Mouse (Mus musculus) spleen, embryonic (tissue): ENCODE measurements at regions not wholly inside any gene's neighbourhood (a gene's known extent, or its start where the extent isn't known, plus 50 kb on each side); places are given as distances from the start of the nearest gene placed in this dataset.

Source experiments
- CTCF ChIA-PET: fragments of 350-600 bp; sonication (Branson Sonifier 250); formaldehyde crosslinking; loops from one replicate; lab custom pipeline; 2022; lab: Charles Lee

DNA sequence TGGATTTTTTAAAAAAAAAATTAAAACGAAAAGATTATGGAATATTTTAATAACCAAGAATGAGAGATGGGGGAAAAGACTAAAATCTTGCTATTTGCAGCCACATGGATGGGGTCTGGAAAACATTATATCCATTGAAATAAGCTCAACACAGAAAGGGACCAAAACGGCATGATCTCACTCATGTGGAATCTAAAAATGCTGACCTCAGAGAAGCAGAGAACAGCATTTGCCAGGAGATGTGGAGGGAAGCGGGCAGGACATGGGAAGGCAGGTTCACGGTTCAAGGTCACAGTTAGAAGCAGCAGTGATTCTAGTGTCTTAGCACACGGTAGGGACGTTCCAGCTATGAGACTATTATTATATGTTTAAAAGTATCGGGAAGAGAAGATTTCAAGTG is 76.2 kb upstream of the S1pr3 start:
- CTCF ChIA-PET: interaction anchor here (0.6 to 0.7 kb wide), 2 partner anchors 87 to 220 kb away, joined by 3 read pairs; no protein-coding TSS in a partner anchor

DNA sequence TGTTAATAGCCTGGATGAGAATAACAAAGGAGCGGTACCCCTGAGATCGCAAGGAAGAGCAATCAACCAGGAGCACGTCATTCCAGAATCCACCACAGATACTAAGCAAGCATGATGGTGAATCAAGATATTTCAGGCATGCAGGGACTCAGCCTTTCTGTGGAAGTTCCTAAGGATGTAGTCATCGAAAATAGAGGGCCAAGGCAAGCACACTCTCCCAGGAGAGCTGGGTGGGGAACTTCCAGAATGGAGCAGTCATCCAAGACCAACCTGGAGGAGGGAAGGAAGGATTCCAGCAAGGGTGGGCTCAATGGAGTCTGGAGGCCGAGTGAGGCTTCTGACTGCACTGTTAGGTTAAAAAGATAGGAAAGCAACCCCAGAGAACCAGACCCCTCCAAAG is 75.0 kb upstream of the S1pr3 start:
- CTCF ChIA-PET: no interaction called here

DNA sequence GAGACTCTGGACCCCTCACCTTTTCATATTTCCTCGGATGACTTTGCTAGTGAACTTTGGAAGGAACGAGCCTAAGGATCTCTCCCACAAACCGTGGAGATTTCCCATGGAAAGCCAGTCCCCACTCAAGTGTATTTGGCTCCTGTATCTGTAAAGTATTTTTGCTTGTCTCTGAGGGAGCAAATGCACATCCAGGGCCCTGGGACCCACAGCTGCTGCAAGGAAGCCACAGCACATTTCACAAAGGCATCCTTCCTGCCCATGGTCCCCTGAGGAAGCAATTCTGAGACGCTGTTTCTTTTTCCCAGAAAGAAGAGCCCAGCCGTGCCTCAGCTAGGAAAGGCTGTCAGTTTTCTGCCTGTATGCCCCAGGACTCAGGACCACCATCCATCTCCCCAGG is 71.7 kb upstream of the S1pr3 start:
- CTCF ChIA-PET: no interaction called here

DNA sequence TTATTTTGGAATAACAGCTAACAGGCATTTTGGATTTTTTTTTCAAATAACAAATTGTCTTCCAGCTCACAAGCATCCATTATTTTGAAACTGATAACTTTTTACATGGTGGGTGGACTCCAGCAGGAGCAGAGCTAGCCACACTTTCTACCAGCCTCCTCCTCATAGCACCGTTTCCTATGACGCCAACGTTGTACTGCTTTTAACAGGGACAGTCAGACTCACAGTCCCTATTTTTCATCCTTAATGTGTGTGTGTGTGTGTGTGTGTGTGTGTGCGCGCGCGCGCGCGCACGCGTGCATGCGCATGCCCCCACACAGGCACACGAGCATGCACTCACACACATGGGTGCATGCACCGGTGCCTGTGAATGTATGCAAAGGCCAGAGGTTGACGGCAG is 70.5 kb upstream of the S1pr3 start:
- CTCF ChIA-PET: no interaction called here

DNA sequence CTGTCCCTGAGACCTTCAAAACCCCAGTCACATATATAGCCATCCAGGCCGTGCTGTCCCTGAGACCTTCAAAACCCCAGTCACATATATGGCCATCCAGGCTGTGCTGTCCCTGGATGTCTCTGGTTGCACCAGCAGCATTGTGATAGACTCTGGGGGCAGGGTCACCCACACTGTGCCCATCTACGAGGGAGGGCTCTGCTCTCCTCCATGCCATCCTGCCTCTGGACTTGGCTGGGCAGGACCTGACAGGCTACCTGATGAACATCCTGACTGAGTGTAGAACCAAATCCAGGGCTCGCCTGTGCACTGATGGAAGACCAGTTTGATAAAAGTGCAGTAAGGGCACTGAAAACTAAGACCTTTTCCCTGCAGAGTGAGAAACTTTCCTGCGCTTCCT is 63.1 kb upstream of the S1pr3 start:
- CTCF ChIA-PET: interaction anchor here (0.7 kb wide), 1 partner anchor 49 kb away, joined by 6 read pairs; no protein-coding TSS in a partner anchor

DNA sequence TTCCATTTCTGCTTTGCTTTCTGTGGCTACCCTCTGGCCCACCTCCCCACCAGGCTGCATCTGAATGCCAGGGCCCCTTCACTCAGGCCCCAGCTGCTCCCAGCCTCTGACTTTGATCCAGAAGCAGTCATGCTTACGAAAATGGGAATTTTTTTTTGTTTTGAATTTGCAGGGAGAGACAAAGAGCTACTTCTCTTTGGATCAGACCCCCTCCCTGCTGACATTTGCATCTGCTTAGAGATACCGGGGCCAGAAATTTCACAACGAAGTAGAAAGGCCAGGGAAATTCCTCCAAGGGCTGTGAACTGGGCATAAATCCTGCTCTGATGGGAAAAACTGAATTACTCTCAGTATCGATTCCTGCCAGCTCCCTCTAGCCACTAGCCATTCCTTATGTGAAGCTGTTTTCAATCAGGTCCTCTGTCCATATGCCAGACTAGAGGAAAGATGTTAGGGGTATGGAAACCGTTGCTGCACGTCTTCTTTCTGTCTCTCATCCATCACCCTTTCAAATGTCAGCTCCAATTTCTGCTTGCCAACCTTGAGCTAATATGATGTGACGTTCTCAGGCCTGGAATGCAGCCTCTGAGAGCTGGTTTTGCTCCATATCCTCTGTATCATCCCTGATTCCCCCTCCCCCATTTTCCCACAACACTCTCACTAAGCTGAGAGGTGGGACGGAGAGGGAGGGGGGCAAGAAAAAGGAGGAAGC is 62.4 kb upstream of the S1pr3 start:
- CTCF ChIA-PET: no interaction called here

DNA sequence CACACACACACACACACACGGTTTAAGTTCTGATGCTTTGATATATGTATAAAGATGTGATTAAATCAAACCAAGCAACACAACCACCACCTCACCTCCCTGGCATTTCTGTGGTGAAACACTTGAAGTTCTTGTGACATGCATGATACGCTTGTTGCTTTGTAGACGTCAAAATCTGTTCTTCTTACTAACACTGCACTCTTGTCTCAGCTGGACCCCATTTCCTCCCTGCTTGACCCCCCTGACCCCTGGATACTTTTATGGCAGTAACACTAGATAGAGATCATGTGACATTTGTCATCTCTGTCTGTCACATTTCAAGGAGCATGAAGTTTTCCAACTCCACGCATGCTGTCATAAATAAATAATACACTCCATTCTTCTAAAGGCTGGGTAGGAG is 59.7 kb upstream of the S1pr3 start:
- CTCF ChIA-PET: no interaction called here

DNA sequence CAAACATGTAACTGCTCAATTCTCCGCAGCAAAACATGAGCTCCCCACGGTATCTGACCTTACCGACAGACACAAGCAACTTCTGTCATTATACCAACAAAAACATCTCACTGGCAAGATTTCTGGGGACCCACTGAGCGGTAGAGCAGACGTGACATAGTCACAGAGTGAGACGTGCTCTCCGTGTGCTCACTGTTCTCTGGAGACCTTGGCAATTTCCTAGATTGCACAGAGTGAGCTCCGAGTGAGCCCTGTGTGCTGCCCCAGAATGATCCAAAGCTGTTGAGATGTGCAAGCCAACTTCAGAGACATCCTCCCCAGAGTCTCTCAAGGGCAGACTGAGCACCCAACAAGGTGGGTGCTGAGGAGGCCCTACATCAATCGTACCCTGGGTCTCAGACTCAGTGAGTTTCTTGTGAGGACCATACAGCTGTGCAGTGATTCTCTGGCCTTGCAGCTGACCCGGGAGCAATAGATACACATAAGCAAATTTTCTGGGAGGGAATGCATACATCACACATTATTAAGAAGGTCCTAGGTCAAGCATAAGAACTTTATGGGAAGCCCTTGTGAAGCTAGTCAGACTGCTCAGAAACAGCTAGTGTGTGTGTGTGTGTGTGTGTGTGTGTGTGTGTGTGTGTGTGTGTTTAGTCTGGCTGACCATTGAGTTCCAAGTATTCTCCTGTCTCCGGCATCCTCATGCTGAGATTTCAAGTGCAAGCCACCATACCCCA is 58.5 kb upstream of the S1pr3 start:
- CTCF ChIA-PET: no interaction called here

DNA sequence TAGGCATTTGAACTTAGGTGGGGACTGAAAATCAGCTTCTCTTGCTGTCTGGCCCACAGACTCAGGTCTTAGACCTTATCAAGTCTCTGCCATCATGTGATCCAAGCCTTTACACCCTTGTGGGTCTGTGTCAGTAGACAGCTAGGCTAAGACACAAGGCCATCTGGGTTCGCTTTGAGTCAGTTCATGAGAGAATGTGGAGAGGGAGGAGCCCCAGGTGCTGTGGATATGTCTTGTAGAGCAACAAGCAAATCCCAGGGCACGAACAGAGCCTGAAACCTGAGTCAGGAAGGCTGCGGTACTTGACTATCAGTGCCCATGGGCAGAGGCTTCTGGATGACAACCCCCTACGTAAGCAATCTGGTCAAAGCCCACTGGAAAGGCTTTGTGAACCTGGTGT is 55.6 kb upstream of the S1pr3 start:
- CTCF ChIA-PET: no interaction called here

DNA sequence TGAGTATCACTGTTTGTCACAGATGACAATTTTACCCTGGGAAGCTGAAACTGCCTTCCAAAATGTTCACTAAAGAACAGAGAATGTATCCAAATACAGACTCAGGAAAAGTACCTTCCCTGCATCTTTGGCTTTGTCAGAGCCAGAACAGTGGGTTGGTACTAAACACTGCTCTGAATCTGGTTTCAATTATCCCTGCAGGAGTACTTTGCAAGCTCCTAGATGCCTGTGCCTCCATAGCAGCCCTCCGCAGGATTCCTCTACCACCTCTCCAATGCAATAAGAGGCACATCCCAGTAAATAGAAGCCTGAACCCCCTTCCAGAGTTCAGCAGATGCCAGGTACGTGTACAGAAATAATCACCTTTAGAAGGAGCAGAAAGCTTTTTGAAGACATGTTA is 52.9 kb upstream of the S1pr3 start:
- CTCF ChIA-PET: interaction anchor here (0.7 kb wide), 2 partner anchors 129 to 1155 kb away, joined by 3 read pairs; no protein-coding TSS in a partner anchor
